Mouse (Mus musculus): ENCODE data around the gene Map2k5.

Map2k5 gene

DNA sequence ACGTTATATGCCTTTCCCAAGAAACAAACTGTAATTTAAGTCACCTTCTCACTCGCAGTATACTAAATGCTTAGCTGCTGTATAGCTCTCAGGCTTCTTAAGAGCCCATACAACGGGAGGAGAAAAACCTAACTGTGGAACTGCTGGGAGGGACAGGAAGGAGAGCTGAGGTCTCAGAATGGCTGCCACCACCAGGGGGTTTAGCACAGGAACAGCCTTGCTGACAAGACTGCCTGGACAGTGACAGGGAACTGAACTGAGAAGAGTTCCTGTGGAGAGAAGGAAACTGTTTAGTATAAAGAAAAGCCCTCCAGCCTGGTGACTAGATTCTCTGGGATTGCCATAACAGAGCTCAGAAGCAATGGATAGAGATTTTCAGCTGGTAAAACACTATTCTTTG is 35.9 kb downstream of the Map2k5 start:
- no peak for DNase-seq (ENCODE audit: low read depth, low spot score)

DNA sequence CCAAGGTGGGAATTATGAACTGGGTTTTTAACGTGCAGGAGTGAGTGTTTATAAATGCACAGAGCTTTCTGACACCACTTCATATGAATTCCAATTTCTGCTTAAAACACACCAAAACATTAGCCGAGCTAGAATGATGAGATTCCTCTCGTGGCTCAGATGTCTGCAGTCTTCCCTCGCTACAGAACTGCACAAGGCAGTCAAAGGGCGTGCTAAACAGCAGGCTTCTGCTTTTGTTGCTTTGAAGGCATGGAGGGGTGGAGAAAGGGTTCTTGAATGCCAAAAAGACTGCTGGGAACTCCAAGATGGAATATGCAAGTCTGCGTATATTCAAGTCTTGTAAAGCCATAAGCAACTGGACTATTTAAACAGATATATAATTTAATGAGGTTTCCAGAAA is 38.4 kb downstream of the Map2k5 start:
- DNase-seq (ENCODE audit: low read depth, low spot score) = no peak

DNA sequence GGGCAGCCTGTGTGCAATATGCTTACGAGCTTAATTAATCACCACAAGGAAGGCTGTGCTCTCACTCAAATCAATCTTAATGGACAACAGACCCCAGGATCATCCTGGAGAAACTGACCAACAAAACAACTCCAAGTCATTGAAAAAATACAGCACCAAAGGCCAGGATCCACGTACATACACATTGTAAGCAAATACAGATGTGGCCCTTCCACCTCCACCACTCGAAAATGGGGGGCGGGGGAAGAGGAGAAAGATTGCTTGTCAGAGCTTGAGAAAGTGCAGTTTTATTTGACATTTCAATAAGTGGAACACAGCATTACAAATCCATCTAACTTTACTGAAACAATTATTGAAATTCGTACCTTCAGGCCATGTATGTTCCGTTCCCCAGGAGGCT is 39.0 kb downstream of the Map2k5 start:
- DNase-seq (ENCODE audit: low read depth, low spot score) = no peak

DNA sequence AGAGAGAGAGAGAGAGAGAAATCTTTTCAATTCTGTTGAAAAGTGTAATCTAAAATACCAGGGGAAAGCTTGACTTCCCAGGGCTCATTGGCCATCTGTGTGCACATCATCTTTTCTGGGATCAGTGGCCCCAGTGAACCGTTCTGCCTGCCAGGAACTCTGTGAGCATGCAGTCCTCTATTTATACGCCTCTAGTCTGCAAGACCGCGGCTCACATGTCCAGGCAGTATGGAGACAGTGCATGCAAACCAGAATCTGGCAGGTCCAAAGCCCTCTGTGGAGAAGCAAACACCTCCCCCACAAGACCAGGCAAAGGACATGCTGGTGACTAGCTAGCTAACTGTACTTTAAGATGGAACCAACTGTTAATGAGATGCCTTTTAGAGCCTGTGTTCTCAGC is 41.9 kb downstream of the Map2k5 start:
- no peak for DNase-seq (ENCODE audit: low read depth, low spot score)

DNA sequence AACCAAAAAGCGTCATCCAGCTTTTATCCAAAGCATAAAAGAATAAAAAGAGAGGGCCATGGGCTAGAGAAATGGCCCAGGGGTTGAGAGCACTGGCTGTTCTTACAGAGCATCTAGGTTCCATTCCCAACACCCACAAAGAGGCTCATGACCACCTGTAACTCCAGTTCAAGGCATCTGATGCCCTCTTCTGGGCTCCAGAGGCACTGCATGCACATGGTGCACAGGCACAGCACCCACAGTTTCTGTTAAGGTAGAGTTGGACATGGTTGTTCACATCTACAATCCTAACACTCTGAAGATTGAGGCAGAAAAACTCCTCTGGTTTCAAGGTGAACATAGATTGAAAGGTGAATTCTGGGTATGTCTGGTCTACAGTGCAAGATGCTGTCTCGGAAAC is 44.6 kb downstream of the Map2k5 start:
- DNase-seq (ENCODE audit: low read depth, low spot score) = no peak

DNA sequence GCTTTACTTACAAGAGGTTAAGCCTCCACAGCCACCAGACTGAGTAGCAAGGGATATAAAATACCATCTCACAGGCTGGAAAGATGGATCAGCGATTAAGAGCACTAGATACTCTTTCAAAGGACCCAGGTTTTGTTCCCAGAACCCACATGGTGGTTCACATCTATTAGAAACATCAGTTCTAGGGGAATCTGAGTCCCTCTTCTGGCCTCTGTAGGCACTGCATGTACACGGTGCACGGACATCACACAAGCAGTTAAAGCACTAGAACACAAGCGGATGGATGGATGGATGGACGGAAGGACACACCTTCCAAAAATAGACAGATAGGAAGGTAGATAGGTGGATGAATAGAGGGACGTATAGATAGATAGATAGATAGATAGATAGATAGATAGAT is 46.5 kb downstream of the Map2k5 start:
- no peak for DNase-seq (ENCODE audit: low read depth, low spot score)

DNA sequence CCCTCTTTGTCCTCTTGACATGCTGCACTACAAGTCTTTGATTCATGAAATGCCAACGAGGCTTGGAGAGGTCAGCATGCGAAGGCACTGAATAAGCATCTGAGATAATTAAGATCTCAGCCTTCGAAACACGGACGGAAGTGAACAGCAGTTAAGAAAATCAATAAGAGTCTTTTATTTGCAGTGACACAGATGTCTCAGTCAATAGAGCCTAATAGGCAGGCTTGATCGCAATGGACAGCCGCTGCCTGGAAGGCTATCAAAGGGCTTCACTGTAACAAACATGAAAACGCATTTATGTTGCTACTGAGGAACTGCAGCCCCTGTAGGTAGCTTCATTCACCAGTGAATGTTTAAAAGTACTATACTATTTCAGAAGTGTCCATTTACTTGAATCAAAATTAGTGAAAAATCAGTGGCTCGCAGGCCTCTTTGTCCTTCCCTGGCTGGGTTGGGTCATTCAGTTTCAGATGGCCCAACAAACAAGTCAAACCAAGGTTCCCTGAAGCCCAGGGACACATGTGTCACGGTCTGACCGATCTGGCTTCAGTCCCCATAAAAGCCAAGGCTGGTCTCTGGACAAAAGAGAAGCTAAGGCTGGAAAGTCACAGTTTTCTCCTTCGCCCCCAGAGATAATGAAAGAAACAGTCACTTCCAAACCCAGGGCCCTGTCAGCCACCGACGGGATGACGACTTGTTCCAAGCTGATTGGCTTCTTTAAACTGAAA is 48.6 kb downstream of the Map2k5 start:
- DNase-seq (ENCODE audit: low read depth, low spot score) = no peak

DNA sequence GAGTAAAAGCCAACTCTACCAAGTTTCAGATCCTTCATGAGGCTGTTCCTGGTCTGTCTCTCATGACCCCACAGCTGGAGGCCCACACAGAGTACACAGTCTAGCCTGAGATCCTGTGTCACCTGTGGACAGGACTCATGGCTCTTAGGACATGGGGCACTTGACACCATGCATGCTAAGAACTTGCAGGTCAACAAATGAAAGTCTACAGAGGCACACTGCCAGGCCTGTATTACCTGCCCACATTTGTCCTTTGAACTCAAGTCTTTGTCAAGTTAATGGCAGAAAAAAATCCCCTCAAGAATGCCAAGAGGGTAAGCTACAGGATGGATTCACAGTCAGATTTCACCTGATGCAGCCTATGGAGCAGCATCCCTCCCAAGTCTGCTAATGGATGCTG is 62.5 kb downstream of the Map2k5 start:
- no peak for DNase-seq (ENCODE audit: low read depth, low spot score)

DNA sequence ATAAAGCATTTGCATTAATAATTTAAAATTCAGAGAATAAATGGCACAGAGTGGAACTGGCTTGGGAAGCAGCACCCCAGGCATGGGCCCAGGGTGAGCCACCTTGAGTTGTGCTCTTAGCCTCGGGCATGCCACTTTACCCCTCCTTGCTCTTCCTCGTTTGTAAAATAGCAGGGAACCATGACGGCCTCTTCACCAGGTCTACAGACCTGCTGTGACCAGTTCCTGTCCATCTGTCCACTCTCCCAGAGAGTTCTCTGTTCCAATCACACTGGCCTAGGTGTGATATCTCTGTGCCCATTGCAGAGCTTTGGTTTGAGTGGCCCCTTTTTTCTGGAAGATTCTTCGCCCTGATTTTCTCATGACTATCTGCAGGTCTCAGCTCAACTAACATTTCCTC is 63.6 kb downstream of the Map2k5 start:
- no peak for DNase-seq (ENCODE audit: low read depth, low spot score)

DNA sequence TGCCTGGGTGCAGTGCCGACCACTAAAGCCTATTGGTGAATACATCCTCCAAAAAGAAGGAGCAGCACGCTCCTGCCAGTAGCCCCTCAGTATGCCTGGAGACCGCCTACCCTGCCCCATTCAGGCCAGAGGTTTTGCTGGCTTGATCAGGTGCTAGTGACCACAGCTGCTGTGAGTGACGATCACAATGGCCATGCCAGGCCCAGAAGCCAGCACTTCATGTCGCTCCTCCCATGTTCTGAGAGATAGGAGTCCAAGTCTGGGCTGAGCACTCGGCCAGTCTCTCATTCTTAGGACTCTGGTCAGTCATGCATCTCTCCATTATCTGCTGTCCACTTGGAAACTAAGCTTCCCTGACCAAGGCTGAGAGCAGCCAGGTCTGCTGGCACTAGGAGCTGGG is 67.7 kb downstream of the Map2k5 start:
- no peak for DNase-seq (ENCODE audit: low read depth, low spot score)

DNA sequence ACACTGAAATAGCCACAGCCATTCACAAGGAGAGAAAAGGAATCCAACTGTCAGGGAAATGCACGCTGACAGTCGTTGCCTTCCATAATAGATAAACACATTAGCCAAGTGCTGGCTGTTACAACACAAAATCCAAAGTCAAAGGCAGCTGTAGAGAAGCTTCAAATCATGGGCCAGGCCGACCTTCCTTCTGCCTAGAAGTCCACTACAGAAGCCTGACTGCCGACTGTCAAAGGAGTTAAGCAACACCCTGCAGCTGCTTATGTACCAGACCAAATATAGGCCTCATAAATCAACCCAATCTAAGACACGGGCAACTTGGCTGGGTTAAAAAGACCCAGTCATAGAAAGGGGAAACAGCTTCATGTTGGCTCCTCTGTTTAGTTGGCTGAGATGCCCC is 68.7 kb downstream of the Map2k5 start:
- DNase-seq (ENCODE audit: low read depth, low spot score) = peak; percentile 47

DNA sequence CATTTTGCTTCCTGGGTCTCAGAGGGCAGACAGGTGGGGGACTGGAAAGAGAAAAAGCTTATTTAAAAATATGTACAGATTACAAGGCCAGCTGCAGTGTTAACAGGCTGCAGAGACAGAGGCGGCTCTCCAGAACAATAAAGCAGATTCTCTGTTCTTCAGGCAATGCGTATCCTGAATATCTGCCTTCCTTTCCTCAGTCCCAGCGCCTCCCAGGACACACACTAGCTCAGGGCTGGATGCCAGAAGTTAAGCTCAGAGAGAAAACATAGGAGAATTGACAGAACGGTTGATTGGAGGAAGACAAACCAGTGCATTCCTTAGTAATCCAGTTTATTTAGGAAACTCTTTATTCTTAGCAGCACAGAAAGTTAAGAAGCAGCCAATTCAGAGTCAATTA is 69.3 kb downstream of the Map2k5 start:
- no peak for DNase-seq (ENCODE audit: low read depth, low spot score)

DNA sequence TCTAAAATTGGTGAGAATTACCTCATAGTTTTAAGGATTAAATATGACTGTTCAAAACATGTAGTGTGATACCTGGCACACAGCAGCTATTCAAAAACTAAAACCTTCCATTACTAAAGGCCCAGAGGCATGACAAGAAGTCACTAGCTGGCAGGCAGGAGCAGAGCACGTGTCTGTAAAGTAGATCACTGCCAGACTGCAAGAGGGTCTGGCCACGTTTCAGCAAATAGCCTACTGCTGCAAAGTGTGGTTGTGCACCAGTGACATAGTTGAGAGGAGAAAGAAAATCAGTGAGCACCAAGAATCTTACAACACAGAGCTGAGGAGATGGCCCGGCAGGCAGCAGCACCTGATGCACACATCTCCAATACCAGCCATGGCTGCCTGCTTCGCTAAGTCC is 75.2 kb downstream of the Map2k5 start:
- no peak for DNase-seq (ENCODE audit: low read depth, low spot score)

DNA sequence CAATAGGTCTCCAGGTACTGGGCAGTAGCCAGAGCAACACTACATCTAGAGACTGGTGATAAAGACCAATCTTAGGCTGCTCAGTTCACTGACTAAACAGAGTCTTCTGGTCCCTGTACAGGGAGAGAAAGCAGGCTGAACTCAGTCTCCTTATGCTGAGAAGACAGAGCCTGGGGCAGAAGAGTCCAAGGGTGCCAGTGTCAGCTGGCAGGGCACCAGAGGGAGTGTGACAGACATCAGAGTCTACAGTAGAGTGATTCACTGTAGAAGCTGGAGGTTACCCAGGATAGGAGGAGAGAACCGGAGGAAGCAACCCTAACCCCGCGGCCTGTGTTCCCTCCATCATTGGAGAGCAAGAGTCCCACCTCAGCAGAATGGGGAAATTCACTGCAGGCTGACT is 79.0 kb downstream of the Map2k5 start:
- no peak for DNase-seq (ENCODE audit: low read depth, low spot score)

DNA sequence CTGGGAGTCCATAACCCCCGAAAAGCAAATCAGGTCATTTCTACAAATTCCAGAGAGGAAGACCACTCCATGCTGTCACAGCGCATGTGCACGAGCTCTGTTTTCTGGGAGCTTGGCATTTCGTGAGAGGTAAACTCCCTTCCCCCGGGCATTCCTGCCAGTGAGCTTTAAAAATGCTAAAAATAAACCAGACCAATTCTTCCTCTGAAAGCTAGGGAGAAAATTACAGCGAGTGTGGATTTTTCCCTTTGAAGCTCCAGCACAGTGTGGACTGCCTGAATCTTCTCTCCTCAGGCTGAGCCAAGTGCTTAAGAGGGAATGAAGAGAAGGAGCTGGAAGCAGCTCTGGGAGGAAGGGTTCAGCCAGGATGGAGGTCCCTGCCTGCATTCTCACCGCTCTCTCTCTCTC is 82.1 kb downstream of the Map2k5 start:
- no peak for DNase-seq (ENCODE audit: low read depth, low spot score)

DNA sequence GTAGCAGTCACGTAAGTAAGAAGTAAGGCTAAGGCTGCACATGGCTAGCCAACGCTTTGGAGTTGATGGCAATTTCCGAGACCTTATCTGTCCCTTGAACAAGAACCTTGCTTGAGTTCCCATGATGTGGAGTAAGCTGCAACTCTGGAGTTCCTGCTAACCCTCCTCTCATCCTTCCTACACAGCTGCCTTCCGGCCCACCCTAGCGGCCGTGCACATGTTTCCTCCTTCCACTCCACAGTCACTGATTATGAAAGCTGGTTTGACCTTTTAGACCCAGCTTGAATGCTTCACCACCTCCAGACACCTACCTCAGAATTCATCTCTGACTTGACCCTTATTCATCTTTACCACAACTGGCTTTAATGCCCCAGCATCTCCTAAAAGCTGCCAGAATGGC is 82.9 kb downstream of the Map2k5 start:
- no peak for DNase-seq (ENCODE audit: low read depth, low spot score)

DNA sequence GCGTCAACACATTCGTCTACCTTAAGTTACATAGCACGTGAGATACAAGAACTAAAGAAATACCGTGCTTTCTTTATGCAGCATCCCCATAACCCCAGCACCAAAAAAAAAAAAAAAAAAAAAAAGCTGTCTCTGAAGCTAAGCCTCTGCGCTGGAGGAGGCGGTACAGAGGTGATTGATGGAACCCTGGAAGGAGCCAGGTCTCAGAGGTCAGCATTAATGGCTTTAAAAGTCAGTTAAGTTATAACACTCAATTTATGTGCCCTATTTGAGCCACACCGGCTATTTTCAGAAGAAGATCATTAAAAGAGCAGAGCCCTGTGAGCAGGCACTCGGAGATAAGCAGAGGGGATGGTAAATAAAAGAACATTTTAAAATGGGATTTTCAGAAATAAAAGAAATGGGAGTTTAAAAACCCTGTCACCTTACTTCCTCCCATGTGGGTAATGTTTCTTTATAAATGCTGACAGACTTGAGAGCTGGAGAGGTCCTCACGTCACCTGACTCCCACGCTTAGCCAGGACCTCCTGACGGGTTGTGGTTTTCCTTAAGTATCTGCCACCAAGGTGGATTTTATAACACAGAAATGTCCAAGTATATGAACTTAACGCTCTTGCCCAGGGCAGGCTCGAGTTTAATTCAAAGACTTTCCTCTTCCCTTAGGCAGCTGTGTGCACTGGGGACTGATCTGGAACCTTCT is 83.8 kb downstream of the Map2k5 start:
- DNase-seq (ENCODE audit: low read depth, low spot score) = peak; percentile 84

DNA sequence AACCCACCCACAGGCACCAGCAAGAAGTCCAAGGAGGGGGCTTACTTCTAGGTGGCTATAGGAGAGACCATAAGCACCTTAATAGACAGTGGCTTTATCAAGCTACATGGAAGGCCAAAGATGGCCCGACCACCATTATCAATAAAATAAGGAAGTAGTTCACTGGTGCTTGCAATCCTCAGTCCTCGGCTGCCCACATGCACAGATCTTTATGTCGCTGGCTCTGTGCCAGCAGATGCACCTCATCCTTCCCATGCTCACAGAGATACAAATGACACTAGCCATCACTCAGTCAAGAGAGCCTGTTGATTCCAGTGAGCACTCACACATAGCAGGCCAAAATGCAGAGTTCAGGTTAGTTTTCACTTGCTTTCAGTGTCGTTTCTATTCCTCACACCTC is 89.0 kb downstream of the Map2k5 start:
- DNase-seq (ENCODE audit: low read depth, low spot score) = no peak

DNA sequence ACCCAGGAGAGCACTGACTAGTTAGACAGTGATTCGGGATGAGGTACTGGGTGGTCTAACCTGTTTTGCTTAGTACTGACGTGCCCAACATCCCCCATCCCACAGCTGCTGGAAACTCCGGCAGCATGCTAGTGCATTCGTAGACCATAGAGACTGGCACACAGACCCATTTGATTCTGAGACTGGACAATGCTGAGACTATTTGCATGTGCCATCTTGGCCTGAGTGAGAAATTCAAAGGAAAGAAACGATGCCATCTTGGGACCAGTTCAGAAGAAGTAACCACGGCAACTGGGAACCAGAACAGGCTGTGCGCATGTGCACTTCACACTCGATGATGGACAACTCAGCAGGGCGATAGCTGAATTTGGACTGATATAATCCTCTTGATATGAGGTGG is 93.3 kb downstream of the Map2k5 start:
- no peak for DNase-seq (ENCODE audit: low read depth, low spot score)

DNA sequence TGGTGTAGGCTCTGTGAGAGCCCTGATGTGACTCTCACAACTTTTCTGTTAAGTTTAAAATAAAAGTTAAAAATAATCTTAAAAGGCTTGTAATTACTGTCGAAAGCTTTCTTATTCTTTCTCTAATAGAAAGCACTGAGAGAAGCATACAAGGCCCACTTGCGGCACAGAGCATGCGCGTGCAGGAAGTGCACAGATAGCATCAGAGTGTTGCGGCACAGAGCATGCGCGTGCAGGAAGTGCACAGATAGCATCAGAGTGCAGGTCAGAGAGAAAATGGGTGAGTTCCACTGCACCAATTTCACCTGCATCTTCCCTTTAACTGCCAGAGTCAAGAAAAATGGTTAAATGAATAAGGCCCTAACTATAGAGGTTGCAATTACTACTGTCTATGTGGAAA is 95.7 kb downstream of the Map2k5 start:
- DNase-seq (ENCODE audit: low read depth, low spot score) = no peak

DNA sequence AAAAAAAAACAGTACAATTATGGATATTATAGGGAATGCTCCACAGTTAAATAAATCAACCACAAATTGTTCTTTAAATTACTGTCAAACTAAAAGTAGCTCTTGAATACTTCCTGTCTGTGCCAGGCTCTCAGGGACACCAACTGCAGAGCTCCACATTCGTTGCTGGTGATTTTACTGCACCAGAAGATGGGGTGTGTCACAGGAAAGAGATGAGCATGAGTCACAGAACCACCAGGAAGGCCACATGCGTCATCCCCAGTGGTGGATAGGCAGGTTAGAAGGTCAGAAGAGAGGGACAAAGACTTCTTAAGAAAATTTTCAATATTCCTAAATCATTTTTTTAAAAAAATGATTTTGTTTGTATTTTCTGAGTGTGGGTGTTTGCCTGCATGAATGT is 96.6 kb downstream of the Map2k5 start:
- no peak for DNase-seq (ENCODE audit: low read depth, low spot score)

DNA sequence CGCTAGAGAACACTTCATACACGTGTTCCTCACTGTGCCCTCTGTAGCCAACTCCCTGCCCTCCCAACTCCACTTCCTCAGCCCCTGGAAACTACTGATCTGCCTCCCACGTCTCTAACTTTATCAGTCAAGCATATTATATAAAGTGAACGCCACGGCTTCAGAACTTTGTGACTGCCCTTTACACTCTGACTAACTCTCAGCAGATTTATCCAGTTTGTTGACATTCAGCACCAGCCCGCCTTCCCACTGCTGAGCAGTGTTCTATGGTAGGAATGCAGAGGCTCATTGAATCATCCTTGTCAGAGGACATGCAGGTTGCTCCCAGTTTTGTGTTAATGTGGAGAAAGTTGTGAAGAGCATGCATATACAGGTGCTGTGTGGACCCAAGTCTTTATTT is 103.9 kb downstream of the Map2k5 start:
- no peak for DNase-seq (ENCODE audit: low read depth, low spot score)

DNA sequence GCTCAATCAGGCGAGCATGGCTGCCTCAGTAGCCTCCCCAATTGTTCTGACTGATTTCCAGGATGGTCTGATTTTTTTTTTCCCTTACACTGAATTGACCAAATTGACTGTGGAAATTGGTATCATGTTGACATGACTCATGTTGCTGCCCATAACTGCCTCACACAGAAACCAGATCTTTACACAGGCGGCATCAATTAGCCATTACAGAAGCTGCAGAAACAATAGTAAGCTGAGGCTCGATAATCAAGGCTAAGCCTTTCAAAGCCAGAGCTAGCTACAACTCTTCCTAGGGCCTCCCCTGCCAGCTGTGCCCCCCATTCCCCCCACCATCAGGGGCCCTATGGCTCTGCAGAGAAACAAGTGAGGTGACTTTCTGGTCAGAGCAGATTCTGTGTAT is 107.9 kb downstream of the Map2k5 start:
- DNase-seq (ENCODE audit: low read depth, low spot score) = no peak

DNA sequence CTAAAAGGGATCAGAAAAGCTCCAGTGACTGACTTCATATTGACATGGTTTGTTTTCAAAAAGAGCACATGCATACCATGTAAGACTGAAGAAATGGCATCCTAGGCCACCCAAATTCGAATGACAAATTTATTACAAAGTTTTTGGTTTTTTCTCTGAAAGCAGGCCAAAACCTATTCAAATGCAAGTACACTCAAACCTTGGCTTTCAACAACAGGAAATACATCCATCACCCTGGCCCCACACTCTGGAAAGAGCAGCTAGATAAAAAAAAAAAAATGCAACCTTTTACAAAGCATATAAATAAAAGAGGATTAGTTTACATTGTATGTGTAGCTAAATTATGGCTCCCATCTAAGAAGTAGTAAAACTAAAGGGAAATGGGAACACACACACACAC is 114.5 kb downstream of the Map2k5 start:
- DNase-seq (ENCODE audit: low read depth, low spot score) = no peak
